Mouse (Mus musculus): ENCODE measurements around the gene Pphln1. TPM values are rescaled to one million over a fixed set of nuclear protein-coding genes. Genes with fewer than 3 reads are reported as not detected.

Gene Pphln1
- polyA plus RNA-seq, 1 experiment from 2014 or later: 28.5 TPM

- Histone ChIP-seq H3K27me3 (ENCODE audit: control insufficient read depth, insufficient read depth, low read length) (no peaks in the 10 kb centered on the region), H3K27ac (replicated peaks in 1 of 2; ENCODE audit: control insufficient read depth in 1 of 2, insufficient read depth in 1 of 2, low read depth in 2 of 2, low read length in 2 of 2) (no peak overlapping the region), H3K4me2 (ENCODE audit: low read length) (no peak overlapping the region), H3K4me3 (ENCODE audit: control insufficient read depth in 1 of 2, insufficient read depth in 1 of 2, low read depth in 1 of 2, low read length in 2 of 2) (no peak overlapping the region), H3K4me1 (ENCODE audit: control insufficient read depth in 2 of 2, insufficient read depth in 2 of 2, low read length in 2 of 2) (no peaks in the 10 kb centered on the region), H3K9me3 (ENCODE audit: control insufficient read depth, low read length) (no peaks in the 10 kb centered on the region), H3K9ac (ENCODE audit: low read length) (no peak overlapping the region), H3K36me3 (ENCODE audit: control insufficient read depth, insufficient read depth, low read length) (peaks cover 14% of the 10 kb centered on the region; the same call in 1 of the 2 replicates)
- no peak for ATAC-seq (ENCODE audit: insufficient number of reproducible peaks, insufficient read depth, low FRiP score, low read depth)
- 90% methylated on average over 7 of the region's 7 CpGs for WGBS
Measured at GRCm38 (mm10) chr15:93405446-93405986, 7.4 kb downstream of the Pphln1 start.

DNA sequence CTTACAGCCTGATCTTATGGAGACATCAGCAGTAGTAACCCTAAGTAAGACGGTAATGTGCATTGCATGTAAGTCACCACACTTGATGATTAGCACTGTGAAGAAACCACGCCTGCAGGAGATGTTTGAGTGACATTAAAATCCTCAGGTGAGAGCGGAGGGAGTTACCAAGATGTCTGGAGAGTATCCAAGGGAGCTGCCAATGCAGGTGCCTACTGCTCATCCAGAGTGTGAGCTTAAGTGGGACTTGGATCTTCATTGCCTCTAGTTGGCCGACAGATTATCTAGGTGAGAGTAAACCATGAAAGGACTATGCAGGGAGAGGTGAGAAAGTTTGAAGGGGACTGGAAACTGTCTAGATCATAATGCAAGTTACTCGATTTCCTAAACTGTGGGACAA lies 8.3 kb downstream of the Pphln1 start:
- Histone ChIP-seq H3K4me1 (ENCODE audit: control insufficient read depth in 2 of 2, insufficient read depth in 2 of 2, low read length in 2 of 2) (no peaks in the 10 kb centered on the region), H3K4me3 (ENCODE audit: control insufficient read depth in 1 of 2, insufficient read depth in 1 of 2, low read depth in 1 of 2, low read length in 2 of 2) (no peak overlapping the region), H3K27me3 (ENCODE audit: control insufficient read depth, insufficient read depth, low read length) (no peaks in the 10 kb centered on the region), H3K36me3 (ENCODE audit: control insufficient read depth, insufficient read depth, low read length) (peaks cover 23% of the 10 kb centered on the region), H3K4me2 (ENCODE audit: low read length) (no peak overlapping the region), H3K9ac (ENCODE audit: low read length) (no peak overlapping the region), H3K27ac (replicated peaks in 1 of 2; ENCODE audit: control insufficient read depth in 1 of 2, insufficient read depth in 1 of 2, low read depth in 2 of 2, low read length in 2 of 2) (no peak overlapping the region), H3K9me3 (ENCODE audit: control insufficient read depth, low read length) (no peaks in the 10 kb centered on the region)
- no peak for ATAC-seq (ENCODE audit: insufficient number of reproducible peaks, insufficient read depth, low FRiP score, low read depth)
- WGBS: 86% methylated on average over 5 of the region's 5 CpGs

GRCm38 (mm10) chr15:93412445-93412844 lies 14.3 kb downstream of the Pphln1 start:
- no peak overlapping the region for H3K4me3 ChIP-seq (ENCODE audit: control insufficient read depth in 1 of 2, insufficient read depth in 1 of 2, low read depth in 1 of 2, low read length in 2 of 2)
- H3K4me2 ChIP-seq (ENCODE audit: low read length): no peak overlapping the region
- no peak for ATAC-seq (ENCODE audit: insufficient number of reproducible peaks, insufficient read depth, low FRiP score, low read depth)
- H3K27ac ChIP-seq (replicated peaks in 1 of 2; ENCODE audit: control insufficient read depth in 1 of 2, insufficient read depth in 1 of 2, low read depth in 2 of 2, low read length in 2 of 2): no peak overlapping the region
- H3K27me3 ChIP-seq (ENCODE audit: control insufficient read depth, insufficient read depth, low read length): no peaks in the 10 kb centered on the region
- peaks cover 0 to 3% of the 10 kb centered on the region in 2 experiments; a peak in 1 of 4 replicates for H3K4me1 ChIP-seq (ENCODE audit: control insufficient read depth in 2 of 2, insufficient read depth in 2 of 2, low read length in 2 of 2)
- H3K36me3 ChIP-seq (ENCODE audit: control insufficient read depth, insufficient read depth, low read length): peaks cover 41% of the 10 kb centered on the region
- no peaks in the 10 kb centered on the region for H3K9me3 ChIP-seq (ENCODE audit: control insufficient read depth, low read length)
- 100% methylated on average over 3 of the region's 3 CpGs for WGBS
- H3K9ac ChIP-seq (ENCODE audit: low read length): no peak overlapping the region

- H3K4me1 ChIP-seq (ENCODE audit: control insufficient read depth in 2 of 2, insufficient read depth in 2 of 2, low read length in 2 of 2): peaks cover 0 to 3% of the 10 kb centered on the region in 2 experiments; a peak in 1 of 4 replicates
- no peak overlapping the region for H3K4me3 ChIP-seq (ENCODE audit: control insufficient read depth in 1 of 2, insufficient read depth in 1 of 2, low read depth in 1 of 2, low read length in 2 of 2)
- peaks cover 41% of the 10 kb centered on the region for H3K36me3 ChIP-seq (ENCODE audit: control insufficient read depth, insufficient read depth, low read length)
- H3K9me3 ChIP-seq (ENCODE audit: control insufficient read depth, low read length): no peaks in the 10 kb centered on the region
- 93% methylated on average over 9 of the region's 9 CpGs for WGBS
- no peak for ATAC-seq (ENCODE audit: insufficient number of reproducible peaks, insufficient read depth, low FRiP score, low read depth)
- no peak overlapping the region for H3K4me2 ChIP-seq (ENCODE audit: low read length)
- no peaks in the 10 kb centered on the region for H3K27me3 ChIP-seq (ENCODE audit: control insufficient read depth, insufficient read depth, low read length)
- H3K27ac ChIP-seq (replicated peaks in 1 of 2; ENCODE audit: control insufficient read depth in 1 of 2, insufficient read depth in 1 of 2, low read depth in 2 of 2, low read length in 2 of 2): no peak overlapping the region
- H3K9ac ChIP-seq (ENCODE audit: low read length): no peak overlapping the region
Measured at GRCm38 (mm10) chr15:93414456-93414855, 16.3 kb downstream of the Pphln1 start.

DNA sequence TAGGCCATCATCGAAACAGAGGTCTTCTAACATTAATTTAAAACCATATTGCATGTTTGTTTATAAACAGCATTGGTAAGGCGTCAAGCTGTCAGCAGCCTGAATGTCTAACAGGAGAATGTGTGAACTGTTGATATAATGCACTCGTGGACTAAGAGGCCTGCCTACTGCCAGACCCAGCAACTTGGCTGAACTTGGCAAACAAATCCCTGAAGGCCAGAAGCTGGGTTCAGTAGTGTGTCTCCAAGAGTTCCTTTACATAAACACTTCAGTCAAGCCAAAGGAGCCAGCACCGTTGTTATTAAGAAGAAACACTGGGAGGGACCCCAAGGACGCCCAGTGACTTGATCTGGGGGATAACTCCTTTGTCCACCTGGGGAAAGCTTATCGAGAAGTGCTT lies 18.1 kb downstream of the Pphln1 start:
- Histone ChIP-seq H3K4me3 (ENCODE audit: control insufficient read depth in 1 of 2, insufficient read depth in 1 of 2, low read depth in 1 of 2, low read length in 2 of 2) (no peak overlapping the region), H3K27me3 (ENCODE audit: control insufficient read depth, insufficient read depth, low read length) (no peaks in the 10 kb centered on the region), H3K4me2 (ENCODE audit: low read length) (no peak overlapping the region), H3K9ac (ENCODE audit: low read length) (no peak overlapping the region), H3K4me1 (ENCODE audit: control insufficient read depth in 2 of 2, insufficient read depth in 2 of 2, low read length in 2 of 2) (peaks cover 0 to 3% of the 10 kb centered on the region in 2 experiments; a peak in 1 of 4 replicates), H3K27ac (replicated peaks in 1 of 2; ENCODE audit: control insufficient read depth in 1 of 2, insufficient read depth in 1 of 2, low read depth in 2 of 2, low read length in 2 of 2) (no peak overlapping the region), H3K36me3 (ENCODE audit: control insufficient read depth, insufficient read depth, low read length) (peaks cover 36% of the 10 kb centered on the region), H3K9me3 (ENCODE audit: control insufficient read depth, low read length) (no peaks in the 10 kb centered on the region)
- no peak for ATAC-seq (ENCODE audit: insufficient number of reproducible peaks, insufficient read depth, low FRiP score, low read depth)
- 75% methylated on average over 6 of the region's 6 CpGs for WGBS

DNA sequence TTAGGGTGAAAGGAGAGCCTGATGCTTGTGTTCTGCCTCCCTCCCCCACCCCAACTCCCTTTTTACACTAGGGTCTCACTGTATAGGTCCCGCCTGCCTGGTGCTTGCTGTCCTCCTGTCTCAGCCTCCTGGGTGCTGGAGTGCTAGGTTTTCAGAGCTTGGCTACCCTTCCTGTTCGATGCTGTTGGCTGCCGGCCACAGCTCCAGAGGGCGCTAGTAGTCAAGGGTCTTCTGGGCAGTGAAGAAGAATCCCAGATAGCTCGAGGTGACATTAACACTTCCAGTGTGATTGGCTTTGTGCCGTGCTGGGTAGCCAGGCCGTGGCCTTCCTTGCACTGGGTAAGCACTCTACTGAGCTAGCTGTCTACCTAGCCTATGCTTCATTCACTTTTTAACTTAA lies 22.4 kb downstream of the Pphln1 start:
- no peak for ATAC-seq (ENCODE audit: insufficient number of reproducible peaks, insufficient read depth, low FRiP score, low read depth)

GRCm38 (mm10) chr15:93422537-93422936 lies 24.4 kb downstream of the Pphln1 start:
- Histone ChIP-seq H3K4me1 (ENCODE audit: control insufficient read depth in 2 of 2, insufficient read depth in 2 of 2, low read length in 2 of 2) (no peaks in the 10 kb centered on the region), H3K27ac (replicated peaks in 1 of 2; ENCODE audit: control insufficient read depth in 1 of 2, insufficient read depth in 1 of 2, low read depth in 2 of 2, low read length in 2 of 2) (no peak overlapping the region), H3K4me2 (ENCODE audit: low read length) (no peak overlapping the region), H3K36me3 (ENCODE audit: control insufficient read depth, insufficient read depth, low read length) (peaks cover 38% of the 10 kb centered on the region), H3K9ac (ENCODE audit: low read length) (no peak overlapping the region), H3K4me3 (ENCODE audit: control insufficient read depth in 1 of 2, insufficient read depth in 1 of 2, low read depth in 1 of 2, low read length in 2 of 2) (no peak overlapping the region), H3K9me3 (ENCODE audit: control insufficient read depth, low read length) (no peaks in the 10 kb centered on the region), H3K27me3 (ENCODE audit: control insufficient read depth, insufficient read depth, low read length) (no peaks in the 10 kb centered on the region)
- no peak for ATAC-seq (ENCODE audit: insufficient number of reproducible peaks, insufficient read depth, low FRiP score, low read depth)
- 94% methylated on average over 1 of the region's 1 CpGs for WGBS

More for the DNA sequence above, 22.4 kb downstream of the Pphln1 start:
- Histone ChIP-seq H3K27ac (replicated peaks in 1 of 2; ENCODE audit: control insufficient read depth in 1 of 2, insufficient read depth in 1 of 2, low read depth in 2 of 2, low read length in 2 of 2) (no peak overlapping the region), H3K27me3 (ENCODE audit: control insufficient read depth, insufficient read depth, low read length) (no peaks in the 10 kb centered on the region), H3K4me3 (ENCODE audit: control insufficient read depth in 1 of 2, insufficient read depth in 1 of 2, low read depth in 1 of 2, low read length in 2 of 2) (no peak overlapping the region), H3K9ac (ENCODE audit: low read length) (no peak overlapping the region), H3K4me2 (ENCODE audit: low read length) (no peak overlapping the region), H3K4me1 (ENCODE audit: control insufficient read depth in 2 of 2, insufficient read depth in 2 of 2, low read length in 2 of 2) (peaks cover 0 to 3% of the 10 kb centered on the region in 2 experiments; a peak in 1 of 4 replicates), H3K36me3 (ENCODE audit: control insufficient read depth, insufficient read depth, low read length) (peaks cover 39% of the 10 kb centered on the region), H3K9me3 (ENCODE audit: control insufficient read depth, low read length) (no peaks in the 10 kb centered on the region)
- 63% methylated on average over 7 of the region's 7 CpGs for WGBS

DNA sequence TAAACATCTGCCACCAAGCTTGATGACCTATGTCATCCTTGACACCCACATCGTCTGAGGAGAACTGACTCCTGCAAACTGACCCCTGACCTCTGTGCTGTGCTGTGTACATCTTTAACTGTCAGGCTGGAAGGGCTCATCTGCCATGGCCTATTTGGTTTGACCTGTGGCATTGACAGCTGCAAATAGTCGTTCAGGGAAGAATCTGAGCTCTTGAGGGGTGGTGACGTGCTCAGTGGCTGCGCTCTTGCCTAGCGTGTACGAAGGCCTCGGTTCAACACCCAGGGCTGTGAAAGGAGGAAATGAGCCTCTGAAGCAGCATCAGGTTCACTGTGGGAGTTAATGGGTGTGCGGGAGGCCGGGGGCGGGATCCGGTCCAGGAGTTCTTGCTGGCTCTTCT lies 35.7 kb downstream of the Pphln1 start:
- Histone ChIP-seq H3K36me3 (ENCODE audit: control insufficient read depth, insufficient read depth, low read length) (peaks cover 24% of the 10 kb centered on the region; the same call in 1 of the 2 replicates), H3K9me3 (ENCODE audit: control insufficient read depth, low read length) (no peaks in the 10 kb centered on the region), H3K27me3 (ENCODE audit: control insufficient read depth, insufficient read depth, low read length) (no peaks in the 10 kb centered on the region), H3K9ac (ENCODE audit: low read length) (no peak overlapping the region), H3K4me1 (ENCODE audit: control insufficient read depth in 2 of 2, insufficient read depth in 2 of 2, low read length in 2 of 2) (no peaks in the 10 kb centered on the region), H3K4me3 (ENCODE audit: control insufficient read depth in 1 of 2, insufficient read depth in 1 of 2, low read depth in 1 of 2, low read length in 2 of 2) (no peak overlapping the region), H3K27ac (replicated peaks in 1 of 2; ENCODE audit: control insufficient read depth in 1 of 2, insufficient read depth in 1 of 2, low read depth in 2 of 2, low read length in 2 of 2) (no peak overlapping the region), H3K4me2 (ENCODE audit: low read length) (no peak overlapping the region)
- 52% methylated on average over 11 of the region's 11 CpGs for WGBS
- ATAC-seq (ENCODE audit: insufficient number of reproducible peaks, insufficient read depth, low FRiP score, low read depth): no peak

Data from heart, embryonic 14.5 days (tissue).